Mouse (Mus musculus): ENCODE measurements around the gene Heatr6. TPM values are rescaled to one million over a fixed set of nuclear protein-coding genes. Genes with fewer than 3 reads are reported as not detected.

Heatr6 gene
- total RNA-seq, 1 experiment, result 16.7 TPM

- H3K36me3 ChIP-seq (ENCODE audit: control insufficient read depth, insufficient read depth, low read length, poor library complexity, severe bottlenecking), result peaks cover 28% of the 10 kb centered on the region
- no peaks in the 10 kb centered on the region for H3K4me1 ChIP-seq (ENCODE audit: control insufficient read depth in 2 of 2, insufficient read depth in 2 of 2, low read length in 2 of 2, poor library complexity in 1 of 2)
- H3K9me3 ChIP-seq (ENCODE audit: control insufficient read depth, insufficient read depth, low read depth, low read length), result no peaks in the 10 kb centered on the region
- in situ Hi-C loops (cut with MboI; ENCODE audit: low sequenced_read_pairs in 2 of 2, unreplicated experiment in 2 of 2), result no loop called here
- DNase-seq (ENCODE audit: low read depth, low spot score), result no peak
- TF ChIP-seq ZNF384 (IDR thresholded peaks at IDR 0.05; ENCODE audit: low read depth, low read length) (no peak), HCFC1 (IDR thresholded peaks at IDR 0.05; ENCODE audit: borderline replicate concordance, insufficient read depth, low read length) (no peak), CHD2 (IDR thresholded peaks at IDR 0.05; ENCODE audit: low read depth, low read length) (no peak), ZC3H11A (IDR thresholded peaks at IDR 0.05; ENCODE audit: borderline replicate concordance, low read depth, low read length) (no peak), MAFK (IDR thresholded peaks at IDR 0.05; ENCODE audit: insufficient read depth, low read depth, low read length) (no peak)
- H3K27ac ChIP-seq (ENCODE audit: insufficient read depth, low read depth, low read length, poor library complexity, severe bottlenecking), result no peak overlapping the region
- H3K4me3 ChIP-seq (ENCODE audit: insufficient read depth in 1 of 2, low read depth in 1 of 2, low read length in 2 of 2, poor library complexity in 1 of 2, severe bottlenecking in 1 of 2), result no peak overlapping the region
- H3K9ac ChIP-seq (ENCODE audit: insufficient read depth, low read depth, low read length, poor library complexity, severe bottlenecking), result no peak overlapping the region
These were observed 15.5 kb downstream of the Heatr6 start for GRCm38 (mm10) chr11:83768976-83769375.

DNA sequence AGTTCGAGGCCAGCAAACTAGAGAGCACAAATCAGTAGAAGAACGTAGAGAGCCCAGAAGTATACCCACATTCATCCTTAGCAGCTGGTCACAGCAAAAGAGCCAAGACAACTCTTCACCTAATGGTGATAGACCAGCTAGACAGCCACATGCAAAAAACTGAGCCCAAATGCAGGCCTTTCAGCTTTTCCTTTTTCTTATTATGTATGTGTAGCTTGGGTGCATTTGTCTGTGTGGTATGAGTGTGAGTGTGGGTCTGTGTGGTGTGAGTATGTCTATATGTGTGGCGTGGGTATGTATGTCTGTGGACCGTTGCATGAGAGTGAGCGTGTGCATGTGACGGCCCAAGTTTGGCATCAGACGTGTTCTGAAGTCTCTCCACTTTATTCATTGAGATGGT lies 17.5 kb downstream of the Heatr6 start:
- DNase-seq (ENCODE audit: low read depth, low spot score), result no peak
- no peaks in the 10 kb centered on the region for H3K9me3 ChIP-seq (ENCODE audit: control insufficient read depth, insufficient read depth, low read depth, low read length)
- peaks cover 33% of the 10 kb centered on the region for H3K36me3 ChIP-seq (ENCODE audit: control insufficient read depth, insufficient read depth, low read length, poor library complexity, severe bottlenecking)
- H3K4me1 ChIP-seq (ENCODE audit: control insufficient read depth in 2 of 2, insufficient read depth in 2 of 2, low read length in 2 of 2, poor library complexity in 1 of 2), result peaks cover 0 to 6% of the 10 kb centered on the region in 2 experiments; a peak in 1 of 4 replicates
- no peak overlapping the region for H3K27ac ChIP-seq (ENCODE audit: insufficient read depth, low read depth, low read length, poor library complexity, severe bottlenecking)
- TF ChIP-seq ZNF384 (IDR thresholded peaks at IDR 0.05; ENCODE audit: low read depth, low read length) (no peak), ZC3H11A (IDR thresholded peaks at IDR 0.05; ENCODE audit: borderline replicate concordance, low read depth, low read length) (no peak), MAFK (IDR thresholded peaks at IDR 0.05; ENCODE audit: insufficient read depth, low read depth, low read length) (no peak), HCFC1 (IDR thresholded peaks at IDR 0.05; ENCODE audit: borderline replicate concordance, insufficient read depth, low read length) (no peak), CHD2 (IDR thresholded peaks at IDR 0.05; ENCODE audit: low read depth, low read length) (no peak)
- in situ Hi-C loops (cut with MboI; ENCODE audit: low sequenced_read_pairs in 2 of 2, unreplicated experiment in 2 of 2), result no loop called here
- no peak overlapping the region for H3K4me3 ChIP-seq (ENCODE audit: insufficient read depth in 1 of 2, low read depth in 1 of 2, low read length in 2 of 2, poor library complexity in 1 of 2, severe bottlenecking in 1 of 2)
- no peak overlapping the region for H3K9ac ChIP-seq (ENCODE audit: insufficient read depth, low read depth, low read length, poor library complexity, severe bottlenecking)

DNA sequence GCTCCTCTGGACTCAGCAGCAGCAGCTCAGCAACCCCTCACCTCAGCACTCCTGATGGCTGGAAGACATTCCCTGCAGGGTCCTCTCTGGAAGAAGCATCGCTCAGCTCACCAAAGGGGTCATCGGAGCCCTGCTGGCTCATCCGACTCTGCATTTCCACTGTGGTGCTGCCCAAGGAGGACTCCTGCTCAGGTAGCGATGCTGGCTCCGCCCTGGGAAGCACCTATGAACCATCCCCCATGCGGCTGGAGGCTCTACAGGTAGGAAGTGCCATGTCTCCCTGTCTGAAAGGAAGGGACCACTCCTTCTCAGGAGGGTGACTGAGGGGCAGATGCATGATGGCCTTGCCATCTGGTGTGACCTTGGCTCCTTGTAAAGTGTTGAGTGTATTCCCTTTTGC lies 18.8 kb downstream of the Heatr6 start:
- no peak for DNase-seq (ENCODE audit: low read depth, low spot score)
- Histone ChIP-seq H3K27ac (ENCODE audit: insufficient read depth, low read depth, low read length, poor library complexity, severe bottlenecking) (no peak overlapping the region), H3K9me3 (ENCODE audit: control insufficient read depth, insufficient read depth, low read depth, low read length) (no peaks in the 10 kb centered on the region), H3K36me3 (ENCODE audit: control insufficient read depth, insufficient read depth, low read length, poor library complexity, severe bottlenecking) (peaks cover 36% of the 10 kb centered on the region), H3K9ac (ENCODE audit: insufficient read depth, low read depth, low read length, poor library complexity, severe bottlenecking) (no peak overlapping the region), H3K4me3 (ENCODE audit: insufficient read depth in 1 of 2, low read depth in 1 of 2, low read length in 2 of 2, poor library complexity in 1 of 2, severe bottlenecking in 1 of 2) (no peak overlapping the region), H3K4me1 (ENCODE audit: control insufficient read depth in 2 of 2, insufficient read depth in 2 of 2, low read length in 2 of 2, poor library complexity in 1 of 2) (peaks cover 0 to 6% of the 10 kb centered on the region in 2 experiments; a peak in 1 of 4 replicates)
- TF ChIP-seq ZC3H11A (IDR thresholded peaks at IDR 0.05; ENCODE audit: borderline replicate concordance, low read depth, low read length), result no peak
- TF ChIP-seq MAFK (IDR thresholded peaks at IDR 0.05; ENCODE audit: insufficient read depth, low read depth, low read length), result no peak
- TF ChIP-seq ZNF384 (IDR thresholded peaks at IDR 0.05; ENCODE audit: low read depth, low read length), result no peak
- TF ChIP-seq HCFC1 (IDR thresholded peaks at IDR 0.05; ENCODE audit: borderline replicate concordance, insufficient read depth, low read length), result no peak
- no peak for TF ChIP-seq CHD2 (IDR thresholded peaks at IDR 0.05; ENCODE audit: low read depth, low read length)
- in situ Hi-C loops (cut with MboI; ENCODE audit: low sequenced_read_pairs in 2 of 2, unreplicated experiment in 2 of 2), result no loop called here

DNA sequence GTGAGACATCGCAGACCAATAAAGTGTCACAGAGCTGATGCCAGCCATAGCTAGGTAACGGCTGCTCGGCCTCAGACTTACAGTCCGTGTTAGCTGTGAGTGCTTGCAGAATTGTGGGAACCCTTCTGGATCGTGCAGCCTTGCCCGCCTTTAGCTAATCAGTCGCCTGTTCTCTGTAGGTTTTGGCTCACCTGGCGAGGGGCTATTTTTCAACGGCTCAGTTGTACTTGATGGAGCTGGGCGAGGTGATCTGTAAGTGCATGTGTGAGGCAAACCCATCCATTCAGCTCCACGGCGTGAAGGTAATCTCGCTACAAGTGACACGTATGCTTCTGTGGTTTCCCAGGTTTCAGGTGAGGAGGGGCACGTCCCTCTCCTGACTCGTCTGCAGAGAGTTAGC lies 20.2 kb downstream of the Heatr6 start:
- in situ Hi-C loops (cut with MboI; ENCODE audit: low sequenced_read_pairs in 2 of 2, unreplicated experiment in 2 of 2), result no loop called here
- H3K36me3 ChIP-seq (ENCODE audit: control insufficient read depth, insufficient read depth, low read length, poor library complexity, severe bottlenecking), result peaks cover 34% of the 10 kb centered on the region
- H3K9ac ChIP-seq (ENCODE audit: insufficient read depth, low read depth, low read length, poor library complexity, severe bottlenecking), result no peak overlapping the region
- H3K9me3 ChIP-seq (ENCODE audit: control insufficient read depth, insufficient read depth, low read depth, low read length), result no peaks in the 10 kb centered on the region
- no peak overlapping the region for H3K27ac ChIP-seq (ENCODE audit: insufficient read depth, low read depth, low read length, poor library complexity, severe bottlenecking)
- H3K4me3 ChIP-seq (ENCODE audit: insufficient read depth in 1 of 2, low read depth in 1 of 2, low read length in 2 of 2, poor library complexity in 1 of 2, severe bottlenecking in 1 of 2), result no peak overlapping the region
- no peak for DNase-seq (ENCODE audit: low read depth, low spot score)
- TF ChIP-seq MAFK (IDR thresholded peaks at IDR 0.05; ENCODE audit: insufficient read depth, low read depth, low read length), result no peak
- TF ChIP-seq HCFC1 (IDR thresholded peaks at IDR 0.05; ENCODE audit: borderline replicate concordance, insufficient read depth, low read length), result no peak
- no peak for TF ChIP-seq ZNF384 (IDR thresholded peaks at IDR 0.05; ENCODE audit: low read depth, low read length)
- no peak for TF ChIP-seq CHD2 (IDR thresholded peaks at IDR 0.05; ENCODE audit: low read depth, low read length)
- TF ChIP-seq ZC3H11A (IDR thresholded peaks at IDR 0.05; ENCODE audit: borderline replicate concordance, low read depth, low read length), result no peak
- peaks cover 0 to 6% of the 10 kb centered on the region in 2 experiments; a peak in 1 of 4 replicates for H3K4me1 ChIP-seq (ENCODE audit: control insufficient read depth in 2 of 2, insufficient read depth in 2 of 2, low read length in 2 of 2, poor library complexity in 1 of 2)

GRCm38 (mm10) chr11:83774324-83774723 lies 20.8 kb downstream of the Heatr6 start:
- Histone ChIP-seq H3K27ac (ENCODE audit: insufficient read depth, low read depth, low read length, poor library complexity, severe bottlenecking) (no peak overlapping the region), H3K4me3 (ENCODE audit: insufficient read depth in 1 of 2, low read depth in 1 of 2, low read length in 2 of 2, poor library complexity in 1 of 2, severe bottlenecking in 1 of 2) (no peak overlapping the region), H3K36me3 (ENCODE audit: control insufficient read depth, insufficient read depth, low read length, poor library complexity, severe bottlenecking) (peaks cover 33% of the 10 kb centered on the region), H3K9me3 (ENCODE audit: control insufficient read depth, insufficient read depth, low read depth, low read length) (no peaks in the 10 kb centered on the region), H3K9ac (ENCODE audit: insufficient read depth, low read depth, low read length, poor library complexity, severe bottlenecking) (no peak overlapping the region), H3K4me1 (ENCODE audit: control insufficient read depth in 2 of 2, insufficient read depth in 2 of 2, low read length in 2 of 2, poor library complexity in 1 of 2) (peaks cover 0 to 6% of the 10 kb centered on the region in 2 experiments; a peak in 1 of 4 replicates)
- TF ChIP-seq HCFC1 (IDR thresholded peaks at IDR 0.05; ENCODE audit: borderline replicate concordance, insufficient read depth, low read length) (no peak), ZC3H11A (IDR thresholded peaks at IDR 0.05; ENCODE audit: borderline replicate concordance, low read depth, low read length) (no peak), CHD2 (IDR thresholded peaks at IDR 0.05; ENCODE audit: low read depth, low read length) (no peak), ZNF384 (IDR thresholded peaks at IDR 0.05; ENCODE audit: low read depth, low read length) (no peak), MAFK (IDR thresholded peaks at IDR 0.05; ENCODE audit: insufficient read depth, low read depth, low read length) (no peak)
- no peak for DNase-seq (ENCODE audit: low read depth, low spot score)
- in situ Hi-C loops (cut with MboI; ENCODE audit: low sequenced_read_pairs in 2 of 2, unreplicated experiment in 2 of 2), result no loop called here

Measured in ES-E14 (cell line).